Mouse (Mus musculus): ENCODE measurements around the gene Csrnp1. TPM values are rescaled to one million over a fixed set of nuclear protein-coding genes. Genes with fewer than 3 reads are reported as not detected.
A peak's percentile ranks its signal among the peaks of the same experiment; 100 is the strongest.

The Csrnp1 gene
- polyA plus RNA-seq, 1 experiment = 7.0 TPM

DNA sequence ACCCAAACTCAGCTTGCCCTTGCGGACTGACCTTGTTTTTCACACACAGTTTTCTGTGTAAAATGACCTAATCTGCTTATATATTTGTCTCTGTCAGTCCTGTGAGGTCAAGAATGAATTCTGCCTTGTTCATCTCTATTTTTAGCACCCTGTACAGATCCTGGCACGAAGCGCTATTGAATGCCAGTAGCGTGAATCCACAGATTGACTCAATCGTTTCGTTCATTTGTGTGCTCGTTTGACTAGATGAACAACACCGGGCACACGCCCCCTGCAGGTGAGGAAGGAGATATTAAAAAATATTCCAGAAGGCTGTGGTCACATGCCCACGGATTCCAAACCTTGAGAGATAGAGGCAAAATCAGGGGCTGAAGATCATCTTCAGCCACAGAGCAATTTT is 27.1 kb upstream of the Csrnp1 start:
- peak overlapping the region; percentile 38 for H3K27ac ChIP-seq (replicated peaks; ENCODE audit: low read depth, low read length)
- peak overlapping the region; percentile 15; the same call in 1 of the 2 replicates for H3K4me3 ChIP-seq (ENCODE audit: insufficient read depth, low read depth, low read length)
- no peaks in the 10 kb centered on the region for H3K4me1 ChIP-seq (ENCODE audit: control insufficient read depth, insufficient read depth, insufficient read length, low read length)

DNA sequence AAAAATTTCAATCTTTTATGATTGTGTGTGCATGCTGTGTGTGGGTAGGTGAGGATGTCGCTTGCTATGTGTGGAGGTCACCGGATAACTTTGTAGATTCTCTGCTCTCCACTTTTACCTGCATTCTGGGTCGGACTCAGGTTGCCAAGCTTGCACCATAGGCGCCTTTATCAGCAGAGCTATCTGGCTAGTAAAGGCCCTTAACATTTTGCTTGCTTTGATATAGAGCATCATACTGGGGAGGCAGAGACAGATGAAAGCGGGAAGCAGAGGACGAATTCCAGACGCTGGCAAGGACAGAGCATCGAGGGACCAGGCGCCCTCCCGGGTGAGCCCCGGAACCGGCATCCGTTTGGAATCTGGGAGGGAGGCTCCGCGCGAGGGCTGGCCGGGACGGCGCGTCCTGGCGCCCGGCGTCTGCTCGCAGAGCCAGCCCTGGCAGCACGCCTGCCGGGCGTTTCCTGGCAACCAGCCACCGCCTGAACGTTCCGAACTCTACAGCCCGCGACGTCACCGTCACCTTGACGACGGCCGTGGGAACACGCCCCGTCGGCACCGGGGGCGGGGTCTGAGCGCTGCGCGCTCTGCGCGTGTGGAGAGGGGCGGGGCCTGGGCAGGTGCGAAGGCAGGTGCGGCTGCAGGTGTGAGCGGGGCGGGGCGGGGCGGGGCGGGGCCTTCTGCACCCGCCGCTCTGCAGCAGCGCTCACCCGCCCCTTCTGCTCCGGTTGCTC is 26.5 kb upstream of the Csrnp1 start:
- Histone ChIP-seq H3K4me1 (ENCODE audit: control insufficient read depth, insufficient read depth, insufficient read length, low read length) (no peaks in the 10 kb centered on the region), H3K27ac (replicated peaks; ENCODE audit: low read depth, low read length) (peak overlapping the region; percentile 61)

DNA sequence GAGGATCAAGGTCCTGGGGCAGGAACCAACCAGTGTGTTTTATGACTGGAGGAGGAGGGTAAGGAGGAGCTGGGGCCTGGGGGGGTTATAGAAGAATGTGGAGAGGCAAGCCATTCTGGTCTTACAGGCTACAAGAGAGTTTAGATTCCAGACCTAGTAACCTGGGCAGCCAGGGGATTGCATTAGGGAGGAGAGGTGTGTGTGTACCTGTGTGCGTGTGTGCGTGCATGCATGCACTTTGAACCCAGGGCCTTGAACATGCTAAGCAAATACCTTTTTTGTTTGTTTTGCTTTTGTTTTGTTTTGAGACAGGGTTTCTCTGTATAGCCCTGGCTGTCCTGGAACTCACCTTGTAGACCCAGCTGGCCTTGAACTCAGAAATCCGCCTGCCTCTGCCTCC is 25.4 kb upstream of the Csrnp1 start:
- Histone ChIP-seq H3K4me1 (ENCODE audit: control insufficient read depth, insufficient read depth, insufficient read length, low read length) (no peaks in the 10 kb centered on the region), H3K4me3 (ENCODE audit: insufficient read depth, low read depth, low read length) (no peak overlapping the region), H3K27ac (replicated peaks; ENCODE audit: low read depth, low read length) (no peak overlapping the region)

More for the DNA sequence above, 26.5 kb upstream of the Csrnp1 start:
- H3K4me3 ChIP-seq (ENCODE audit: insufficient read depth, low read depth, low read length) = peak overlapping the region; percentile 27

DNA sequence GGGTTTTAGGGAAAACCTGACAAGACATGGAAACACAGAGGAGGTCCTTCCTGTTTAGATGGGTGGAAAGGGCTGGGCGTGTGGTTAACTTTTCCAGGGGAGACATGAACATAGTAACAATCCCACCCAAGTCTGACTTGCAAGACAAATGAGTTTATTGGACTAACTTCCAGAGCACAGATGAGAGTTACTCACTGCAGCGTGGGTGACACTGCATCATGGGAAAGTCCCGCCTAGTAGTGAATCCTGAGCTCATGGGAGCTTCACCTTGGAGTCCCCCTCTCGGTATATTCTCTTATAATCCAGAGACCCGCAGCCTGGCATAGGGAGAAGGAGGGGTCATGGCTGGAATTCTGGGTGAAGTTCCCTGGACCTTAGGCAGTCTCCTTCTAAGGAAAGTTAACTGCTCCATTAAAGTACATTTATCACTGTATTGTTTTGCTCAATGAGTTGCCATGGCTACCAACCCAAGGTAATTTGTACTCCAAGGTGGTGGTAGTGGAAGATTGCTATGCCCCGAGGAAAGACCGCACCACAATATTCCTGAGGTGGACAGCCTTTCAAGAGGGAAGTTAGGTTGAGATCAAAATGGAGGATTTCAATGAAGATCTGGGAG is 24.9 kb upstream of the Csrnp1 start:
- Histone ChIP-seq H3K4me3 (ENCODE audit: insufficient read depth, low read depth, low read length) (no peak overlapping the region), H3K4me1 (ENCODE audit: control insufficient read depth, insufficient read depth, insufficient read length, low read length) (no peaks in the 10 kb centered on the region), H3K27ac (replicated peaks; ENCODE audit: low read depth, low read length) (no peak overlapping the region)

DNA sequence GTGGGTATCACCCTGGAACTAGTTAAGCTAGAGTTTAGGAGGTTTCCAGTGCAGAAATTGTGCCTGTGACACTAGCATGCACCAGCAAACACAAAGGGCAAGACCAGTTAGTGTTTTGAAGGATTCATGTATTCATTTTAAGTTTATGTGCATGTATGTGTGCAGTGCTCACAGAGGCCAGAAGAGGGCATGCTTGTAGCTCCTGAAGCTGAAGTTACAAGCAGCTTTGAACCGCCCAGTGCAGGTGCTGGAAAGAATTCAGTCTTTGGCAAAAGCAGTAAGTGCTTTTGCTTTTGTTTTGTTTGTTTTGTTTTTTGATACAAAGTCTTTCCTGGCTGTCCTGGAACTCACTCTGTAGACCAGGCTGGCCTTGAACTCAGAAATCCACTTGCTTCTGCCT is 23.4 kb upstream of the Csrnp1 start:
- Histone ChIP-seq H3K4me3 (ENCODE audit: insufficient read depth, low read depth, low read length) (no peak overlapping the region), H3K27ac (replicated peaks; ENCODE audit: low read depth, low read length) (no peak overlapping the region), H3K4me1 (ENCODE audit: control insufficient read depth, insufficient read depth, insufficient read length, low read length) (no peaks in the 10 kb centered on the region)

DNA sequence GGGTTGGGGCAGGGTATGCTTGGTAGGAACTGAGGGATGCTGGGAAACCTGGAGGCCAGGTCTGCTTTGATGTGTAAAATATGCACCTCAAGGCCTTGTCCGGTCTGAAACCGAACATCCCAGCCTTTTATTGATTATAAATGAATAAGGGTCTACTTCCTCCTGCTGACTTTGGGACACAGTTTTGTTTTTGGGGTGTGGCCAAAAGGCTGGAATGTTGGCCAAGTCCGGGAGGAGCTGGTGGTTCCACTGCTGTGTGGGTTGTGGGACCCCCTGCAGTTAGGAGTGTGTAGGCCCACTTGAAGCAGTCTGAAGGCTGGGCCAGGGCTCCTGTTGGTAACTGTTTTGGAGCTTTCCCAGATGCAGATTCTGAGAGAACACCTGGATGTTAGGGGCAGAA is 21.5 kb upstream of the Csrnp1 start:
- no peaks in the 10 kb centered on the region for H3K4me1 ChIP-seq (ENCODE audit: control insufficient read depth, insufficient read depth, insufficient read length, low read length)
- no peak overlapping the region for H3K27ac ChIP-seq (replicated peaks; ENCODE audit: low read depth, low read length)
- no peak overlapping the region for H3K4me3 ChIP-seq (ENCODE audit: insufficient read depth, low read depth, low read length)

DNA sequence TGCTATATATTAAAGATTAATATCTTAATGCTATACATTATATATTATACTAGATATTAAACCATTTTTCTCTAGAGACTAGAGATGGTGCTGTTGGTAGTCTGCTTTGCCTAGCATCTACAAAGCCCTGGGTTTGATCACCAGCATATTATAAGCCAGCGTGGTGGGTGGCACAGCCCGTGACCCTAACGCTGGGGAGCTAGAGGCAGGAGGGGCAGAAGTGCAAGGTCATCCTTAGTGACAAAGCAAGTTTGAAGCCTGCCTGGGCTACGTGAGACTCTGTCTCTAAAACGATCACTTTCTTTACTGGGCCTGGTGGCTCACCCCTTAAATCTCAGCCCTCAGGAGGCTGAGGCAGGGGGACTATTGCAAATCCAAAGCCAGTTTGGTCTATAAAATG is 18.4 kb upstream of the Csrnp1 start:
- no peak overlapping the region for H3K4me3 ChIP-seq (ENCODE audit: insufficient read depth, low read depth, low read length)
- no peaks in the 10 kb centered on the region; the same call in 1 of the 2 replicates for H3K4me1 ChIP-seq (ENCODE audit: control insufficient read depth, insufficient read depth, insufficient read length, low read length)
- no peak overlapping the region for H3K27ac ChIP-seq (replicated peaks; ENCODE audit: low read depth, low read length)

DNA sequence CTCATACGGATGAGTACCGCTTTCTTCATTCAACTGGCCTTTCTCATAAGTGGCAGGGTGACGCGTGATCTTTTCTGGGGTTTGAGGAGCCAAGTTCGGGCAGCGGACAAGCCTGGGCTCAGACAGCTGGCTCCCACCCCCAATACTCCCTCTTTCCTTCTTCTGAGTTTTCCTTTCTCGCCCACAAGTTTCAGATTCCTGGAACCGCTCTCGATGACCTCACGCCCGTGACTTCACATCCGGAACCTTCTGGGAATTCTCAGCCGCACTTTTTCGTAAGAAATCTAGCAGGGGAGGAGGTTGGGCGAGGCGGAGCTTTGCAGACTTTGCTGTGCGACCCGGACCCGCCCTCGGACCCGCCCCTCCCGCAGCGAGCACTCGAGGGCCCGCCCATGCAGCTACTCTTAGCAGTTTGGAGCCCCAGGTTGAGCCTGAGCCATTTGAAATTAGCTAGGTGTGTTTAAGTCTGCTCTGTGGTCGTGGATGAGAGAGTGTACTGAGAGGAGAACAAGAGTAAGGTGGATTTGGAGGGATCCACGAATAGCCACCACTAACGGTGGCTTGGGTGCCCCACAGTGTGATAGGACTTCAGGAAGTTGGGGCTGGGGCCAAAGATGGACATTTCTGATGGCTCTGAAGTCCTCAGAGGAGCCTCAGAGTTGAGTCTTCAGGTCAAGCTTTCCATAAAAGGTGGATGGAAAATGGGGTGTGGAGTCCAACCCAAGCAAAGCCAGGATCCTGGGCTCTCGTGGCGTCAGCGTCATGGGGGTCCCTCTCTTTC is 17.7 kb upstream of the Csrnp1 start:
- peak overlapping the region; percentile 88 for H3K27ac ChIP-seq (replicated peaks; ENCODE audit: low read depth, low read length)
- H3K4me1 ChIP-seq (ENCODE audit: control insufficient read depth, insufficient read depth, insufficient read length, low read length) = no peaks in the 10 kb centered on the region; the same call in 1 of the 2 replicates
- H3K4me3 ChIP-seq (ENCODE audit: insufficient read depth, low read depth, low read length) = peak overlapping the region; percentile 58

DNA sequence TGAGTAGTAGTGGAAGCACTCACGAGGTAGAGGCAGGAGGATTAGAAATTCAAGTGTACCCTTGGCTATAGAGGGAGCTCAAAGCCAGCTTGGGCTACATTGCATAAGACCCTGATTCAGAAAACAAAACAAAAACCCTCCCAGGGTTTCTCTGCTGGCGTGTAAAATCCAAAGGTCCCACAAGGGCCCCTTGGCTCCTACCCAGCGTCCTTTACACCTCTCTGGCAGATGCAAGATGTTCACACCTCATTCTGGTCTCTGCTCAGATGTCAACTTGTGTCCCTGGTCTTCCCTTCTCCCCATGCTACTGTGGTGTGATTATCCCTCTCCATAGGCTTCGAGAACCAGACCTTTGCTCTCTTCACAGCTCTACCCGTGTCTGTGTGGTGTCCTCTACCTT is 16.3 kb upstream of the Csrnp1 start:
- Histone ChIP-seq H3K4me1 (ENCODE audit: control insufficient read depth, insufficient read depth, insufficient read length, low read length) (no peaks in the 10 kb centered on the region; the same call in 1 of the 2 replicates), H3K27ac (replicated peaks; ENCODE audit: low read depth, low read length) (no peak overlapping the region), H3K4me3 (ENCODE audit: insufficient read depth, low read depth, low read length) (no peak overlapping the region)

DNA sequence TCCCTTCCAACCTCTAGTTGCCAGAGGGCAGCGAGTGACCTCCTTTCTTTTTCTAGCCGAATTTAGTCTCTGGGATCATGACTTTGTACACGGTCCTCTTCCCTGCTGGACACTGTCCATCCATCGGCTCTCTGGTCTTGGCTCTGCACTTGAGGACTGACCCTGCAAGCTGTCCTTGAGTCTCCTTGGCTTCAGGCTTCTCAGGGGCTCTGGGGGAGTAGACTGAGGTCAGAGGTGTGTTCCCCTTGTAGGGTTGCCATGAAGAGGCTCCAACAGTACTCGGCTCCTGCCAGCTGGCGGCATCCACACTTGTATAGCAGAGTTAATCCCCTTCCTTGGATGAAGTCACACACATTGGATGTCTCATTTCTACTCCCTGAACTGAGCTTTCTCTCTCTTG is 15.2 kb upstream of the Csrnp1 start:
- Histone ChIP-seq H3K4me3 (ENCODE audit: insufficient read depth, low read depth, low read length) (no peak overlapping the region), H3K27ac (replicated peaks; ENCODE audit: low read depth, low read length) (no peak overlapping the region), H3K4me1 (ENCODE audit: control insufficient read depth, insufficient read depth, insufficient read length, low read length) (no peaks in the 10 kb centered on the region; the same call in 1 of the 2 replicates)

DNA sequence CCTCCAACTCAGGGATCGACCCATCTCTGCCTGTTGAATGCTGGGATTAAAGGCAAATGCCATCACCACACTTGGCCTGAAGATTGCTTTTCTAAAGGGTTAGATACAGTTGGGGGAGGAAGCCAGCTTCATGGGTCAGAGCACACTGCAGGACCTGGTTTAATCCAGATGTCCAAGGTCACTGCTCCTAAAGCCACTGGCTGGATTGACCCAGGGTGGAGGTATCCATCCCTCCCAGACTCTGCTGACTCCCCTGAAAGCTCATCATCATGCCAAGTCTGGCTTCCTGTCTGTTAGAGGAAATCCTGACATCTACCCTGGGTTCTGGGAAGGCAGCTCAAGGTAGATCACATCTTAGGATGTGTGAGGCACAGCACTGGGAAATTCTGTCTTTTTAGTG is 14.3 kb upstream of the Csrnp1 start:
- H3K4me3 ChIP-seq (ENCODE audit: insufficient read depth, low read depth, low read length) = no peak overlapping the region
- H3K27ac ChIP-seq (replicated peaks; ENCODE audit: low read depth, low read length) = no peak overlapping the region
- H3K4me1 ChIP-seq (ENCODE audit: control insufficient read depth, insufficient read depth, insufficient read length, low read length) = no peaks in the 10 kb centered on the region; the same call in 1 of the 2 replicates

DNA sequence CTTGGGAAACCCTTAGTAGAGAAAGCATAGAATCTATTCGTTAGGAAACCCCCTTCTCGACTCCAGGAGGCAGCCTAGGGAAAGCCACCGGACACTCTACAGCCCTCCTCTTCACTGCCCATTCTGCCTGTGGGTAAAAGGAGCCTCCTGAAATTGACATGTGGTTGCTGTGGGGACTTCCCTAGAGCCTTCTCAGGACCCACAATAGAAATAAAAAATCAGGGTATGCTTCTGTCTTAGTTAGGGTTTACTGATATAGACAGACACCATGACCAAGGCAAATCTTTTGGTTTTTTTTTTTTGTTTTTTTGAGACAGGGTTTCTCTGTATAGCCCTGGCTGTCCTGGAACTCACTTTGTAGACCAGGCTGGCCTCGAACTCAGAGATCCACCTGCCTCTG is 11.6 kb upstream of the Csrnp1 start:
- Histone ChIP-seq H3K4me1 (ENCODE audit: control insufficient read depth, insufficient read depth, insufficient read length, low read length) (no peaks in the 10 kb centered on the region; the same call in 1 of the 2 replicates), H3K4me3 (ENCODE audit: insufficient read depth, low read depth, low read length) (no peak overlapping the region), H3K27ac (replicated peaks; ENCODE audit: low read depth, low read length) (no peak overlapping the region)

DNA sequence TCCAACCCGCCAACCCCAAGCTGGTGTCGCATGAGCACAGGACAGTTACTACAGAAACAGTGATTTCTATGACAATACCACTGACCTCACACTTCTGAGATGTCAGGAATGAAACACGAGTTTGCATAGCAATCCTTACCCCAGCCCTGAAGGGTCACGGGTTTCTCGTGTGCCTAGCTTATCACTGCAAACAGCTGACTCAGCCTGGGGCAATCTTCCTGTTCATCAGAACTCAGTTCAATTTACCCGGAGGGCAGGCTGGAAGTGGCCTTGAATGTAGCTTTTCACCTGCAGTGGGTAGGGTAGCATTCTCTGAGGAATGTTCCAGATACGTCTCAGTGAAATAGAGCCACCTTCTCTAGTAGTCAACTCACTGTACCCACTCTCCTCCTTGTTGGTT is 9.7 kb upstream of the Csrnp1 start:
- Histone ChIP-seq H3K4me1 (ENCODE audit: control insufficient read depth, insufficient read depth, insufficient read length, low read length) (no peaks in the 10 kb centered on the region), H3K4me3 (ENCODE audit: insufficient read depth, low read depth, low read length) (no peak overlapping the region), H3K27ac (replicated peaks; ENCODE audit: low read depth, low read length) (no peak overlapping the region)

DNA sequence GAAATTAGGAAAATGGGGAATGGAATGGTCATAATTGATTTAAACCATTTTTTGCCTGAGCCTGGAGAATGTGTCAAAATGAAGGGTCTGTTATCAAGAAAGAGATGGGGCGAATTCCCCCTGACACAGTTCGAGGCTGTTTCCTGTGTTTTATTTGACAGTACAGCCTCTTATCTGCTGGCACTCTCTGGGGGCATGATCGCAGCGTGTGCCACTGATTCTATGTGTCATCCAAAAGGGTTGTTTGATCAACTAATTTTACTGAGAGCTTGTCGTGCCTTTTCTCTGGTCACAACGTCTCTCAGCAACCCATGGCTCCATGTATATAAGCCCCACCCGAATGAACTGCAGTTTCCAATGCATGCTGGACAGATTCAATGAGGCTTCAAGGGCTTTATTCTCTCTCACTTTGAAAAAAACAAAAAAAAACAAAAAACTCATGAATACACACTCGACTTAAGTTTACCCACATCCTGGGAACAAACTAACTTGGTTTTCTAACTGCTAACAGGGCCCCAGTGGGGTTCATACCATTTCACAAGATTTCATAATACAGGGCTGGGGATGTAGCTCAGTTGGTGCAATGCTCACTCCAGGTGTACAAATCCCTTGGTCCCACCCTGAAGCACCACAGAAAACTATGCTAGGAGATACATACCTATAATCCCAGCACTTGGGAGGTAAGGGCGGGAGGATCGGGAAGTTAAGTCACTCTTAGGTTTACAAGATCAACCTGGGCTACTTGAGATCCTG is 8.8 kb upstream of the Csrnp1 start:
- Histone ChIP-seq H3K4me3 (ENCODE audit: insufficient read depth, low read depth, low read length) (no peak overlapping the region), H3K27ac (replicated peaks; ENCODE audit: low read depth, low read length) (no peak overlapping the region), H3K4me1 (ENCODE audit: control insufficient read depth, insufficient read depth, insufficient read length, low read length) (no peaks in the 10 kb centered on the region)

DNA sequence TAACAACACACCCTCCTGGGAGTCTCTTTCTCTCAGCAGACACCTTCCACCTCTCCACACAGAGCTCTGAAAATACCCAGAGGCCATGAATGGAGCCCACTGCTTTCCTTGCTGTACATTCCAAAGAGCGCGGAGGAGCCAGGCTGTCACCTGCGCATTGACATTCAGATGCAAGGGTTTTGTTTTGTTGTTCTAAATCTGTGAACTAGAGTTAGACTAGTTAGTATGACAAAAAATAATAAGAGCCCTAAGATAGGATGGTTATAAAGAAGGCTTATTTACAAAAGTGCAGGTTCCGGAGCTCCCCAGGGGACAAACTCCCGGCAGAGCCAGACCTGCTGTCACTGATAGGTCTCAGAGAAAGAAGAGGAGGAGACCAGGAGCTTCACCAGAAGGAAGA is 6.9 kb upstream of the Csrnp1 start:
- H3K4me1 ChIP-seq (ENCODE audit: control insufficient read depth, insufficient read depth, insufficient read length, low read length) = no peaks in the 10 kb centered on the region

More for the DNA sequence above, 6.9 kb upstream of the Csrnp1 start:
- H3K4me3 ChIP-seq (ENCODE audit: insufficient read depth, low read depth, low read length) = no peak overlapping the region
- no peak overlapping the region for H3K27ac ChIP-seq (replicated peaks; ENCODE audit: low read depth, low read length)
